Mouse (Mus musculus): Measurements from ENCODE around the gene Ackr2.

Ackr2 gene

GRCm38 (mm10) chr9:121891301-121891700 lies 6.9 kb upstream of the Ackr2 start:
- DNase-seq (ENCODE audit: low read depth, low spot score), result no peak

DNA sequence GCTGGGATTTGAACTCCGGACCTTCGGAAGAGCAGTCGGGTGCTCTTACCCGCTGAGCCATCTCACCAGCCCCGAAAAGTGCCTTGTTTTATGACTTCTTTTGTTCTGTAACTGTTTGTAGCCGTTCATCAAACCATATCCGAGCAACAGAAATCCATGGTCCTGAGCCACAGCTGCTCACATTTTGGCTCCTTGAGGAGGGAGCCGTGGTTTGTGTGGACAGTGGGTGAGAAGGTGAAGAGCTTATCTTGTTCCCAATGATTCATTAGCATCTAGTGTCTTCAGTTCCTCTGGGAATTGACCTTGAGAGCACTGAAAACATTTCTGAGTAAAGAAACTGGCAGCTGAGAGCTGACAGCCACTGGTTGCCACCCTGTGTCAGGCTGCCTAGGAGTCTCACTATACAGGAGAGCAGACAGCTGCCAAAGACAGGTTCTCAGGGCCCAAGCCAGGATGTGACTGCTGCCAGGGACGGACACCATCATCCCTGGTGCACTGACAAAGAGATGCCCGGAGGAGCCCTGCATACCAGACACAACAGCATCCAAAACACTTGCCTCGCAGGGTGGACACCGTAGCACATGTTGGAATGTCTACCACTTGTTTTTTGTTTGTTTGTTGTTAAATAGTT lies 6.0 kb upstream of the Ackr2 start:
- DNase-seq (ENCODE audit: low read depth, low spot score), result no peak

DNA sequence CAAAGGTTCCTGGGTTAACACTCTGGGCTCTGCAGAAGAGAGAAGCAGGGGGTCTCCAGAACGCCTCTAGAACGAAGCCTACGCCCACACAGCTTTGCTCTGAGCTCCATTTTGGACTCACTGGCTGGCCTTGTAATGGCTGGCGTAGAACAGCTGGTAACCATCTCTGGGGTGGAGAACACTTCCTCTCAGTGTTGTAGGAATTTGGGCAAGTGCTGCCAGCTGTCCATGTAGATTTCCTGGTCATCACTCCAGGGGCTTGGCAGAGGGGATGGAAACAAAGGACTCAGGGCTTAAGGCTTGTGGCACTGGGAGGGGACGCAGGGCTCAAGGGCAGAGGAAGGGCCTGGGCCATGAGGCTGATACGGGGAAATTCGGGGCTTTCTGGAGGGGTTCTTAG lies 3.7 kb upstream of the Ackr2 start:
- DNase-seq (ENCODE audit: low read depth, low spot score), result no peak

DNA sequence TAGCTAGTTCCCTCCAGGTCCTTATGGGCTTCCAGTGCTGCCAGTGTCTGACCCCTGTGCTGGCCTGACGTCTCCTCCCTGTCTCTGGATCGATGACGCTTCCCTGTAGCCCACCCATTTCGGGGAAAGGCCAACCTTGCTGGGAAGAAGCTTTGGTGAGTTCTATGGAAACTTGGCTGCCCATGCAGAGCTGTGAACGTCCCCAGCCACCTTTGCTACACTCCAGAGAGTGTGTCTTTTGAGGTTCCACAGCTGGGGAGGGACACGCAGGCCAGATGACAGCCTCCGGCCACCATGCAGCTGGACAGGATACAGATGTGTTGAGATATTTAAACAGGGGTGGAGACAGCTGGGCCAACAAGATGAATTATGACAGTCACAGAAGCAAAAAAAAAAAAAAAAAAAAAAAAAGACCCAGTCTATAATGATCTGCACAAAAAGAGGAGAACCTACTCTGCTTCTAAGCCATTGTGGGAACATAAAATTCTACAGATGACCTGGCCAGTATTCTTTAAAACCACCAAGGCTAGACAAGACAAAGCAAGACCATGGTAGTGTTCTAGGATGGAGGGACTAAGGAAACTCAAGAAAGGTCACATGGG lies 2.7 kb upstream of the Ackr2 start:
- no peak for DNase-seq (ENCODE audit: low read depth, low spot score)

GRCm38 (mm10) chr9:121896820-121897219 lies 1.3 kb upstream of the Ackr2 start:
- DNase-seq (ENCODE audit: low read depth, low spot score), result no peak

GRCm38 (mm10) chr9:121899306-121899705 lies 1.2 kb downstream of the Ackr2 start:
- DNase-seq (ENCODE audit: low read depth, low spot score), result no peak

- no peak for DNase-seq (ENCODE audit: low read depth, low spot score)
Observed at GRCm38 (mm10) chr9:121900282-121900855, 2.2 kb downstream of the Ackr2 start.

- DNase-seq (ENCODE audit: low read depth, low spot score), result no peak
Observed at GRCm38 (mm10) chr9:121901710-121902700, 3.9 kb downstream of the Ackr2 start.

GRCm38 (mm10) chr9:121903476-121904305 lies 5.5 kb downstream of the Ackr2 start:
- DNase-seq (ENCODE audit: low read depth, low spot score), result no peak

- no peak for DNase-seq (ENCODE audit: low read depth, low spot score)
Observed at GRCm38 (mm10) chr9:121904319-121904718, 6.2 kb downstream of the Ackr2 start.

DNA sequence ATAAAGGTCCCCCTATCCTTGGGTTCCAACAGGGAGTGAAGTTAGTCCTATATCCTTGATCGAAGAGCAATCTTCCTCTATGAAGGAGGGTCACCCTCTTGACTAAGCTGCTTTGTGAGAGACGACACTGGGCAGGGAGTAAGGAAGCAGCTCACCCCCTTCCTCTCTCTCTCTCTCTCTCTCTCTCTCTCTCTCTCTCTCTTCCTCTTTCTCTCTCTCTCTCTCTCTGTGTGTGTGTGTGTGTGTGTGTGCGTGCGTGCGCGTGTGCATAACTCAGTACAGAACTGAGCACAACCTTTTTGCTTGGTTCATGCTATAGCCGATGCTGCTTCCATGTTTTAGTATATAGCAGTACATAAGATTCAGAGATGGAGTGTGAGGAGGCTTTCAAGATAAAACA lies 6.8 kb downstream of the Ackr2 start:
- no peak for DNase-seq (ENCODE audit: low read depth, low spot score)

GRCm38 (mm10) chr9:121905556-121906185 lies 7.5 kb downstream of the Ackr2 start:
- DNase-seq (ENCODE audit: low read depth, low spot score), result no peak

GRCm38 (mm10) chr9:121906456-121906855 lies 8.3 kb downstream of the Ackr2 start:
- DNase-seq (ENCODE audit: low read depth, low spot score), result no peak

DNA sequence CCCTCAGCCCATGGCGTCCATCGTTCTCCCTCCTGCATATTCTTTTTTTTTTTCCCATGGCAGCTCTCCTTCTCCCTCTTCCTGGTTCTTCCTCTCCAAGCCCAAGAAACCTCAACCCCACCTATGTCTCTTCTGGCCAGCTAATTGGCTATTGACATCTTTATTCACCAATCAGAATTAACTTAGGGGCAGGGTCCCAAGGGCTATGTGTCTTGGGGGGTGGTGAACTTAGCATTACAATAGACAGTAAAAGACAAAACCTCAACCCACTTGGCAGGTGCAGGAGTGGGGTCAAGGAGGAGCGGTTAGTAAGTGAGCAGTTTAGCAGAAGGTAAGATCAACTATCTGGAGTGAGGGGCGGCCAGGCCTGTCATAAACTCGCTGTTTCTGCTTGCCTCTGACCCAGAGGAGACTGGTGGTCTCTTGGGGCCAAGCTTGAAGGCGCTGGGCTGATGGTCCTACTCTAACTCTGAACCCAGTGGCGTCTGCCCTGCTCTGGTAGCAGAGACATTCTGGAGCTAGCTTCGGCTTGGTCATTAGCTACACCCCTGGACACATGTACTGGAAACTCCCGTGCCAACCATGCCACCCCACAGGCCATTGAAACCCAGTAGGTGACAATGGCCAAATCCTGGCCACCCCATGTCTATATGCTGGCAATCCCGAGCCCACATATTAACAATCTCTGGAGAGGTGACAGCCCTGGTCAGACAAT lies 9.4 kb downstream of the Ackr2 start:
- DNase-seq (ENCODE audit: low read depth, low spot score), result no peak

GRCm38 (mm10) chr9:121908321-121908720 lies 10.2 kb downstream of the Ackr2 start:
- no peak for DNase-seq (ENCODE audit: low read depth, low spot score)

DNA sequence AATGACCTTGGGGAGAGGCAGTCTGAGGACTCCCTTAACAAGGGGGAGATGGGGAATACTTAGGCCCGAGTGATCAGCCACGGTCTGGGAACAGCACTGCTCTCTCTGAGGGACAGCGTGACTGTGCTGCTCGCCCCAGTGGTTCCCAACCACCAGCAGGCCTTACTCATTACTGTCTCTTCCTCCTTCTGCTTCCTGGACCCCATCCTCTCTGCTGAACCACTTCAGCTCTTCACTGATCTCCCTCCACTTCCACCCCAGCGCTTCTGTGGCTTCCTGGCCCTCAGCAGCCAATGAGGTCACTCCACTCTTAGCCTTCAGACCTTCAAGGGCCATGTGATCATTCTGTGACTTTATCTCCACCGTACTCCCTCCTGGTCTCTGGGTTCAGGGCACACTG lies 11.5 kb downstream of the Ackr2 start:
- no peak for DNase-seq (ENCODE audit: low read depth, low spot score)

DNA sequence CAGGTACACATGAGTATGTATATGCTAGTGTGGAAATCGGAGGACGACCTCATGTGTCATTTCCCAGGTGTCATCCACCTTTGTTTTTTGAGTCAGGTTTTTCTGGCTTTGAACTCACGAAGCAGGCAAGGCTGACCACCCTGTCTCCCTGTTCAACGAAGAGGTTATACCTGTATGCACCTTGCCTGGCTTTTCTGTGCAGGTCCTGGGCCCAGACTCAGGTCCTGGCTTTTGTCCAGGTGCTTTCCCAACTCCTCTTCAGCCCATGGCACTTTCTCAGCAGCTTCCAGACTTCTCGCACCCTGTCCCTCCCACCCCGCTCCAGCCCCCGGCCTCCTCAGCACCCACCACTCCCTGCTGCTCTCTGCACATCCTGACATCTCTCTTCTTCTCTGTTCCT lies 13.0 kb downstream of the Ackr2 start:
- no peak for DNase-seq (ENCODE audit: low read depth, low spot score)

GRCm38 (mm10) chr9:121912786-121913185 lies 14.6 kb downstream of the Ackr2 start:
- no peak for DNase-seq (ENCODE audit: low read depth, low spot score)

- DNase-seq (ENCODE audit: low read depth, low spot score), result no peak
Observed at GRCm38 (mm10) chr9:121914226-121914757, 16.1 kb downstream of the Ackr2 start.

DNA sequence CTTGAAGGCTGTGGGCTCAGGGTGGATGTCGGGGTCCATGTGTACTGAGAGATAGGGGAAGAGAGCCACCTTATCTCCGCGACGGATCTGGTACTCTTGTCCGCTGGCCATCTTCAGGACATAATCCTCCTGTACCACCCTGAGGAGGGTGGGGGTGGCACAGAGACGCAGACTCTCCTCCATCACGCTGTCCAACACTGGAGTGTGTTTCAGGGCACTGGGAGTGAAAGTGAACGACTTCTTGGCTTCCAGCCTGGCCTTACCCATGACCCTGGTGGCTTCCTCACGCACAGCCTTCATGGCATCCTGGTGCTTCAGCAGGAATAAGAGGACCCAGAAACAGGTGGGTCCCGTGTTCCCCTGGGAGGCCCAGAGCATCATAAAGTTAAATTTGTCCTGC lies 16.9 kb downstream of the Ackr2 start:
- DNase-seq (ENCODE audit: low read depth, low spot score), result no peak
